ENCODE assay signal across 16 mouse cellular contexts in the genomic region with DNA sequence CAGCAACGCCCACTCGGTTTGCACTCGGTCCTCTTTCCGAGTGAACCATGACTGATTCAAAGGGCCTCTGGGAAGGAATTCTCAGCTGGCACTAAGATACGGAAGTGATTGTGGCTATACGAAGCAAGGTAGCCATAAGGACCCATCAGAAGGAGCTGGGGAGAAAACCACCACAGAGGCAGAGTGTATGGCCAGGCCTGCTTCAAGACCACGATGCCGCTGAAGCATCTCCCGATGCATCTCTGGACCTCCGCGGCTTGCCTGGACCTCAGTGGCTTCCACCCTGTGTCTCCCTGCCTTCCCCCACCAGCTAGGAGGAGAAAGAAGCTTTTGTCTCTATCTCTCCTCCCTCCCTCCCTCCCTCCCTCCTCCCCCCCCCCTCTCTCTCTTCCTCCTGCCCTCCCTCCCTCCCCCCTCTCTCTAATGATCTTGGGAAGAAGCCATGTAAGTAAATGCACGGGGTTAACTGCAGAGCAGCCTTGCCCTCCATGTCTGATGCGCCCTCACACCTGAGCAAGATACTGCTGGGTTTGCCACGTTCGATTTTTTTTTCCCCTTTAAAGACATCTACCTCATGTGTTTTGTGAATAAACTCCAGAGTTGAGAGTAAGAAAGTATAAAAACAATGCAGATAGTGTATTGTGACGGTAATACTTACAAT. TPM values are rescaled to one million over a fixed set of nuclear protein-coding genes. Genes with fewer than 3 reads are reported as not detected.
DNase-seq lines count a peak whose midpoint lies in the region; ATAC-seq lines count a peak whose summit lies in the region.
"Had no signal": no experiment of that assay in that cellular context is flagged by ENCODE, and none has a peak within 500 bp of the region (broad histone marks: within the 10 kb centered on the region; RNA-seq: fewer than 3 reads in every experiment).

No protein-coding gene starts in this region.

- no peak overlapping the region for H3K4me3 ChIP-seq in heart, embryonic 10.5 days
- H3K4me3 ChIP-seq in neural tube, embryonic 15.5 days (replicated peaks): no peak overlapping the region
- H3K4me3 ChIP-seq in hindbrain, embryonic 12.5 days: no peak overlapping the region
- H3K4me3 ChIP-seq: heart, embryonic 12.5 days had no signal

- no peak overlapping the region for H3K9ac ChIP-seq in neural tube, embryonic 15.5 days (replicated peaks)
- H3K9ac ChIP-seq in hindbrain, embryonic 12.5 days: no peak overlapping the region
- H3K9ac ChIP-seq: heart, embryonic 12.5 days; lung, embryonic 14.5 days had no signal

- no peak overlapping the region for H3K4me2 ChIP-seq in neural tube, embryonic 15.5 days
- peak overlapping the region; percentile 15; the same call in 1 of the 2 replicates for H3K4me2 ChIP-seq in hindbrain, embryonic 12.5 days (replicated peaks)
- H3K4me2 ChIP-seq: heart, embryonic 12.5 days; lung, embryonic 14.5 days had no signal

- no peak overlapping the region for H3K27ac ChIP-seq in heart, embryonic 10.5 days
- no peak overlapping the region for H3K27ac ChIP-seq in neural tube, embryonic 15.5 days (replicated peaks)
- H3K27ac ChIP-seq in hindbrain, embryonic 12.5 days: no peak overlapping the region
- H3K27ac ChIP-seq: macrophage had no signal

- DNase-seq in heart, embryonic 10.5 days (ENCODE audit: low spot score): peak; percentile 73
- DNase-seq in heart, adult 18-20 months: no peak
- peak; percentile 28 for DNase-seq in neural tube, embryonic 10.5 days (ENCODE audit: extremely low spot score, low spot score)
- DNase-seq in cerebellum, postnatal 36 days: no peak
- no peak for DNase-seq in kidney, adult 9 months
- DNase-seq: adrenal gland, postnatal 36 days; cerebellum, adult 2 months; gastrocnemius, postnatal 25 days; lung, embryonic 14.5 days; thymus, adult 2 months had no signal

- H3K9me3 ChIP-seq in heart, embryonic 10.5 days: no peaks in the 10 kb centered on the region
- H3K9me3 ChIP-seq in neural tube, embryonic 15.5 days (replicated peaks): no peaks in the 10 kb centered on the region
- H3K9me3 ChIP-seq in hindbrain, embryonic 12.5 days (replicated peaks): no peaks in the 10 kb centered on the region
- H3K9me3 ChIP-seq: heart, embryonic 12.5 days had no signal

- WGBS in heart, embryonic 10.5 days: 65% methylated on average over 16 of the region's 16 CpGs
- 60% methylated on average over 16 of the region's 16 CpGs for WGBS in neural tube, embryonic 15.5 days
- WGBS in hindbrain, embryonic 12.5 days: 52% methylated on average over 16 of the region's 16 CpGs

- peaks cover 20% of the 10 kb centered on the region for H3K4me1 ChIP-seq in heart, embryonic 10.5 days
- H3K4me1 ChIP-seq in neural tube, embryonic 15.5 days: 0 out of 2 replicates have a peak, but pooled peaks cover 3% of the 10 kb centered on the region
- H3K4me1 ChIP-seq in hindbrain, embryonic 12.5 days: peaks cover 5% of the 10 kb centered on the region

- no peak for ATAC-seq in neural tube, embryonic 15.5 days (ENCODE audit: low FRiP score)
- peak; percentile 69; the same call in 1 of the 2 replicates for ATAC-seq in hindbrain, embryonic 12.5 days (ENCODE audit: low FRiP score)

- no peaks in the 10 kb centered on the region for H3K27me3 ChIP-seq in heart, embryonic 10.5 days (ENCODE audit: insufficient read depth, poor library complexity, severe bottlenecking)
- H3K27me3 ChIP-seq in neural tube, embryonic 15.5 days (replicated peaks): no peaks in the 10 kb centered on the region
- no peaks in the 10 kb centered on the region for H3K27me3 ChIP-seq in hindbrain, embryonic 12.5 days
- H3K27me3 ChIP-seq: heart, embryonic 12.5 days had no signal

- H3K36me3 ChIP-seq in heart, embryonic 10.5 days: no peaks in the 10 kb centered on the region
- no peaks in the 10 kb centered on the region for H3K36me3 ChIP-seq in neural tube, embryonic 15.5 days
- no peaks in the 10 kb centered on the region for H3K36me3 ChIP-seq in hindbrain, embryonic 12.5 days
- H3K36me3 ChIP-seq: heart, embryonic 12.5 days had no signal

RNA-seq across cellular contexts. Expression of a gene that starts 53.2 kb away (rescaled TPM):
- 0.12 and 0.23 TPM in 2 replicates for polyA plus RNA-seq in heart, embryonic 10.5 days (2016; fragmentation: Nextera tagmentation; extraction: Ambion mirVana)
- total RNA-seq in heart, adult 18-20 months (2021): 1 to 10 TPM; 1.2 to 1.5 TPM
- polyA plus RNA-seq in neural tube, embryonic 15.5 days (2015; fragmentation: Nextera tagmentation; extraction: Ambion mirVana): 9.6 and 10.3 TPM in 2 replicates
- 15.9 and 17.8 TPM in 2 replicates for polyA plus RNA-seq in hindbrain, embryonic 12.5 days (2016; fragmentation: Nextera tagmentation; extraction: Ambion mirVana)
- total RNA-seq: monocyte, adult 5-6 weeks had no signal
- polyA plus RNA-seq: liver, adult 2 months; lung, embryonic 14.5 days; macrophage had no signal

Comparison
In these comparisons a context has a peak if more than half of its experiments do, and no peak if none do; other contexts are left out.
1. DNase-seq: peak in heart, embryonic 10.5 days (single experiment) and neural tube, embryonic 10.5 days (single experiment); none in heart, adult 18-20 months (0 of 2), cerebellum, postnatal 36 days (0 of 2) and kidney, adult 9 months (single experiment).